Mouse (Mus musculus): ENCODE measurements around the gene Apaf1.

Apaf1 gene

DNA sequence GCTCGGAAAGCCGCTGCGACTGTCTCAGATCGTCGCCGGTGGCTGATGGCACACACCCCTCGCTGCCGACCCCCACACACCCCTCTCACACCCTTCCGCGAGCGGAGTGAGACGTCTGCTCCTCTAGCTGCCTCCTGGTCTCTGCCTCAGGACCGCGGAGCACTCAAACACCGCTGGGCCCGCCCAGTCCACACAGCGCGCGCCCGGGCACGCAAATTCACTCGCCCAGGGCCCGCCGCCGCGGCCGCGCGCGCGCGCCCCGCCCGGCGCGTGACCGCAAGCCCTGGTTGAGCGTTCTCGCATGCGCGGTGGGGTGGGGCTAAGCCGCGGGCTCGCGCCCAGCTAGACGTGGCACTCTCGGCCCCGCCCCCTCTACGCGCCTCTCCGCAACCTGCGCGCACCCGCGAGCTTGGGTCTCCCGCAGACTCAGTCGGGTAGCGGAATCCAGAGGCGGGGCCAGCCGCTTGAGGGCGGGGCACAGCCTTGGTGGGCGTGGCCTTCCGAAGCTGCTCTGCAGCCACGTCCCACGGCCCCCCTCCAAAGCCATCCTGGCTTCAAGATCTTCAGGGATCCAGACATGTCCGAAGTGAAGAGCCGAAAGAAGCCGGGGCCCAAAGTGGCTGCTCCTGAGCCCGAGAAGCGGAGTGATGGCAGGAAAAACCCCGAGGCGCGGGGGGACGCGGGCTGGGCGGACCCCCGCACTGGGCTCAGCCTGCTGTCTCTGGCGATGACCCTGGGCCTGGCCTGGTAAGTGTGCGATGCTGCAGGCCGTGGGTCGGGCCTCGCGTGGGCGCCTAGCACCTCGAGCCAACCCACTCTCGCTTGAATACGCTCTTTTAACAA, at the start of gene Apaf1, which contains the start of gene Ikbip:
Apaf1 (minus strand) TSS at position 221 of the 843 bp plus-strand sequence.
Ikbip (plus strand) TSS at position 391 of the 843 bp plus-strand sequence.
- DNase-seq (ENCODE audit: low spot score in 2 of 2): peak; percentile 99 to 100

DNA sequence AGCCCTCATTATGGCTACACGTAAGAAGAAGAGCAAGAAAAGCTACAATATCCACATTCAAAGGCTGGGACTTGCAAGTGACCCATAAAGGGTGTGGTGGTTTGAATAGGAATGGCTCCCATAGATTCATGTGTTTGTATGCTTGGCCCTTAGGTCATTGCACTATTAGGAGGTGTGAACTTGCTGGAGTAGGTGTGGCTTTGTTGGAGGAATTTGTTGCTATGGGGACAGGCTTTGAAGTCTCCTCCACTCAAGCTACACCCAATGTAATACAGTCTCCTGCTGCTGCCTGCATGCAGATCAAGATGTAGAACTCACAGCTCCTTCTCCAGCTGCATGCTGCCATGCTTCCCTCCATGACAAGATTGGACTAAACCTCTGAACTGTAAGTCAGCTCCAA, 49.0 kb upstream of the Apaf1 start:
- no peak for DNase-seq (ENCODE audit: low spot score in 2 of 2)

- DNase-seq (ENCODE audit: low spot score in 2 of 2): no peak
Measured at GRCm38 (mm10) chr10:91130792-91131191, 48.2 kb upstream of the Apaf1 start.

DNA sequence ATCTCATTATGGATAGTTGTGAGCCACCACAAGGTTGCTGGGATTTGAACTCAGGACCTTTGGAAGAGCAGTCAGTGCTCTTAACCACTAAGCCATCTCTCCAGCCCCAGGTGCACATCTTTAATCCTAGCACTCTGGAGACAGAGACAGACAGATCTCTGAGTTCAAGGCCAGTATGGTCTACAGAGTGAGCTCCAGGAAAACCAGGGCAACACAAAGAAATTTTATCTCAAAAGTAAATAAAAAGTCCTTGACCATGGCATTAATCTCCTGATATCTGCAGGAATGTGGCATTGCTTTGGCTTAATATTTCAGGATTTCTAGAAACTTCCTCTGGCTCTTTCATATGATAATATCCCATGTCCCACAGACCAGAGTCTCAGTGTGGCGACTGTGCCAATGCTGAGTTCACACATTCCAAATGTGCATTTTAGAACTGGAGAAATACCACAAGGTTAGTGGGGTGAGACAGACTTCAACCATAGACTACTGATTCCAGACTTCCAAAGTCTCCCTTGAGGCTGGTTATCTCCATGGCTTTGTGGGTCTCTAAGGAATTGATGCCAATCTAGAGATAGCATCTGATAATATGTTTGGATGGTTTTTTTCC, 46.1 kb upstream of the Apaf1 start:
- DNase-seq (ENCODE audit: low spot score in 2 of 2): no peak

DNA sequence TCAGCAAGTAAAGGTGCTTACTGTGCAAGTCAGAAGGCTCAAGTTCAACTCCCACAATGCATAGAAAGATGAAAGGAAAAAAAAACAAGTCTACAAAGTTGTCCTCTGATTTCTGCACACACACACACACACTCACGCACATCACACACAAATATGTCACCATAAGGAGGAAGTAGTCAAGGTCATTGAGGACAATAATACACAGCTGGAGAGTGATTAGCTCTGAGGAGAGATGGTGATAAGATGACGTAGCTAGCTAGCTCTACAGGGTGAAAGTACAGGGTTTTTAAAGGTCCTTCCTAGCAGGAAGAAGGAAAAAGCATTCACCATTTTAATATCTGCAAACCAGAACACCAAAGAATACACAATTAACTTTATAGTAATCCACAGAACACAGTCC, 44.8 kb upstream of the Apaf1 start:
- no peak for DNase-seq (ENCODE audit: low spot score in 2 of 2)

DNA sequence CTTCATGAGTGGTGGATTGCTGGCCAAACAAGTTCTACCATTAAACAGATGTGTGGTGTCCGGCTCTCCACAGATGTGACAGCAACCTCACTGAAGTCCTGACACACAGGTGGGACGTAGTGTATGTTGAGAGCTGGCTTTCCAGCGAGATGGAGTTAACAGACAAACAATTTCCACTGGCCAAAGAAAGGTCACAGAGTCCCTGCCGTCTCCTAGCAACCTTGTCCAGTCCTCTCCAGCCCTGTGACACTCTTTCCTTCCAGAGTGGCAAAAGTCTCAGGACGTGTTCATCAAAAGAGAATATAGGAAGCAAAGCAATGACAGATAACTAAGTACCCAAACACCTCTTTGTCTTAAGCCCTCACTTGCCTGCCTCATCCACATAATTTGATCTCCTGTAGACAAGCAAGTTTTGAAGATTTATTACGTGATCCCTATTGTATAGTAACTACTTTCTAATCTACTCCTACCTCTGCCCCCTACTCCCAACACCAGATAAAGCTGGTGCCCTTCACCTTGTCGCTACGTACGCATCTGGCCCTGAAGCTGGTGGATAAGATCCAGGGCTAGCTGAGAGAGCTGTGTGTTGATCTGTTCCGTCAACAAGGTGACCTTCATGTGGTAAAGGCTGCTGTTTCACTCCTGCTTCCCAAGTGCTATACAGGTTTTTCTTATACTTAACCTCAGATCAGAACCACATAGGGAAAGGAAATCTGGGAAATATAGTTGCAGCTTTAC, 44.2 kb upstream of the Apaf1 start:
- no peak for DNase-seq (ENCODE audit: low spot score in 2 of 2)

DNA sequence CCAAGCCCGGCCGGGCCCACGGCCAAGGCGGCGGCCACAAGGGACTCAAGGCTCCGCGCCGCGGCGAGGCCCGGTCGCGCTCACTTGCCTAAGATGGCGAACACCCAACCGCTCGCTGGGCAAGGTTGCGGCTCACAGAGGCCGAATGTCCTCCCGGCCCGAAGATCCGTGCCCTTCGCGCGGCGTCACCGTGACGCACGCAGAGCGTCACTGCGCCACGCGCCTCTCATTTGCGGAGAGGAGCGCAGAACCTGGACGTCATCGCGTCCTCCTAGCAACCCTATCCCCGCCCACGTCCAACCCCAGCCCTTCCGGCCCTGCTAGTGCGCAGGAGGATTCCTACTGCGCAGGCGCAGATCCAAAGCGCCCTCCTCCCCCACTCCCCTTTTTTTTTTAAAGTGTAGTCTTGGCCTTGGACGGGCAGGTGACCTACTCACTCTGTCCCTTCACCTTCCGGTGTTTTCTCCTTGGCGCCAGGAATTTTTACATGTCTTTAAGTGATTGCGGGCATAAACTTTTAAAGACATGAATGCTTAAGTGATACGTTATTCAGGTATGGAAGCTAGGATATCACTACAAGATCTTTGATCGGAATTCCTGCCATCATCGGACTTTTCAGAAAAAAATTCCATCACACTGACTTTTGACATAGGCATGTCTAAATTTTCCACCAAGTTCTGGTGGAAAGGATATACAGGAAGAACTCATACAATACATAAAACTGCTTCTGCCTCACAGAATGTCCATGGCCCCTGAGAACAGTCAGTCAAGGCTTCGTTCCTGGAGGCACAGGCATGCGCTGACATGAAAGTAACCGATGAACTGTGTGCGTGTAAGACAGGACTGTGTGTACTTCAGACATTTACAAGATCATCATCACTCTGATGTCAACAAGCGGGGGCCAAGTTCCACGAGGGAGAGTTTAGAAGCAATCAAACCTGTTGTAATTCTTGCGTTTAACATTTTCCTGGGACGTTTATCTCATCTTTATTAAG, 41.6 kb upstream of the Apaf1 start, which contains the start of gene Slc25a3:
Slc25a3 (minus strand) TSS at position 232 of the 995 bp plus-strand sequence.
- DNase-seq (ENCODE audit: low spot score in 2 of 2): peak; percentile 97

GRCm38 (mm10) chr10:91123281-91123827, 40.8 kb upstream of the Apaf1 start:
- peak in 1 of 2 experiments; percentile 25 for DNase-seq (ENCODE audit: low spot score in 2 of 2)

GRCm38 (mm10) chr10:91122646-91123045, 40.1 kb upstream of the Apaf1 start:
- DNase-seq (ENCODE audit: low spot score in 2 of 2): no peak

GRCm38 (mm10) chr10:91116958-91117357, 34.4 kb upstream of the Apaf1 start:
- no peak for DNase-seq (ENCODE audit: low spot score in 2 of 2)

DNA sequence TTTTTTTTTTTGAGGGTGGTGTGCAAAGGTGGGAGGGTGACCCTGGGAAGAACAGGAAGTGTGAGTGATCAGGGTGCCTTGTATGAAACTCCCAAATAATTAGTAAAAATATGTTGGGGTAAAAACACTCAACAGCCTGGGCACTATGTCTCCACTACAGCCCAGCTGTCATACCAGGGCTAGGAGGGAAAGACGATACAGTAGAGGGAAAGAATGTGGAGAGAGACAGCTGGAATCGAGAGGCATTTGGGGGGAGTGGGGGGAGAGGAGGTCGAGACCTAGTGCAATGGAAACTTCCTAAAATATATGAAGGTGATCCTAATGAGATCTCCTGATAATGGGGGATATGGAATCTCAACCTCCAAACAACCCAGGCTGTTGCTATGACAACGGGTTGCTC, 27.3 kb upstream of the Apaf1 start:
- no peak for DNase-seq (ENCODE audit: low spot score in 2 of 2)

DNA sequence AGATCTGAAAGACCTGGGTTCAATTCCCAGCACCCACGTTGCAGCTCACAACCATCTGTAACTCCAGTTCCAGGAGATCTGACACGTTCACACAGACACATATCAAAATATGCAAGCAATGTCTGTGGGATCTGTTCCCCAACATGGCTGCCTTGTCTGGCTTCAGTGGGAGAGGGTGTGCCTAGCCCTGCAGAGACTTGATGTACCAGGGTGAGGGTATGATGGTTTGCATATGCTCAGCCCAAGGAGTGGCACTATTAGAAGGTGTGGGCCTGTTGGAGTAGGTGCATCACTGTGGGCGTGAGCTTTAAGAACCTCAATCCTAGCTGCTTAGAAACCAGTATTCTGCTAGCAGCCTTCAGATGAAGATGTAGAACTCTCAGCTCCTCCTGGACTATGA, 23.4 kb upstream of the Apaf1 start:
- no peak for DNase-seq (ENCODE audit: low spot score in 2 of 2)

GRCm38 (mm10) chr10:91102799-91103590, 20.4 kb upstream of the Apaf1 start:
- DNase-seq (ENCODE audit: low spot score in 2 of 2): no peak

GRCm38 (mm10) chr10:91101936-91102335, 19.4 kb upstream of the Apaf1 start:
- no peak for DNase-seq (ENCODE audit: low spot score in 2 of 2)

- no peak for DNase-seq (ENCODE audit: low spot score in 2 of 2)
Measured at GRCm38 (mm10) chr10:91100101-91100500, 17.5 kb upstream of the Apaf1 start.

DNA sequence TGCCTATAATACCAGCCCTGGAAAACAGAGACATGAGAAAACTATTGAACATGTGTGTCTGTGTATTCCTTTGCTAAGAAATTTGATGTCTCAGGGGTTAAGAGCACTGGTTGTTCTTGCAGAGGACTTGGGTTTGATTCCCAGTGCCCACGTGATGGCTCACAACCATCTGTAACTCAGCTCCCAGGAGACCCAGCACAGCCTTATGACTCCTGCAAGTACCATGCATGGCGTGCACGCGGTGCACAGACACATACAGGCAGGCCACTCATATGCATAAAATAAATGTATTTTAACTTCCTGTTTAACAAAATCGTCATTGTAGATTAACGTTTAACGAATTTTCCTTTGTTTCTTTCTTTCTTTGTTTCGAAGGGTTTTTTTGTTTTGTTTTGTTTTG, 15.5 kb upstream of the Apaf1 start:
- no peak for DNase-seq (ENCODE audit: low spot score in 2 of 2)

DNA sequence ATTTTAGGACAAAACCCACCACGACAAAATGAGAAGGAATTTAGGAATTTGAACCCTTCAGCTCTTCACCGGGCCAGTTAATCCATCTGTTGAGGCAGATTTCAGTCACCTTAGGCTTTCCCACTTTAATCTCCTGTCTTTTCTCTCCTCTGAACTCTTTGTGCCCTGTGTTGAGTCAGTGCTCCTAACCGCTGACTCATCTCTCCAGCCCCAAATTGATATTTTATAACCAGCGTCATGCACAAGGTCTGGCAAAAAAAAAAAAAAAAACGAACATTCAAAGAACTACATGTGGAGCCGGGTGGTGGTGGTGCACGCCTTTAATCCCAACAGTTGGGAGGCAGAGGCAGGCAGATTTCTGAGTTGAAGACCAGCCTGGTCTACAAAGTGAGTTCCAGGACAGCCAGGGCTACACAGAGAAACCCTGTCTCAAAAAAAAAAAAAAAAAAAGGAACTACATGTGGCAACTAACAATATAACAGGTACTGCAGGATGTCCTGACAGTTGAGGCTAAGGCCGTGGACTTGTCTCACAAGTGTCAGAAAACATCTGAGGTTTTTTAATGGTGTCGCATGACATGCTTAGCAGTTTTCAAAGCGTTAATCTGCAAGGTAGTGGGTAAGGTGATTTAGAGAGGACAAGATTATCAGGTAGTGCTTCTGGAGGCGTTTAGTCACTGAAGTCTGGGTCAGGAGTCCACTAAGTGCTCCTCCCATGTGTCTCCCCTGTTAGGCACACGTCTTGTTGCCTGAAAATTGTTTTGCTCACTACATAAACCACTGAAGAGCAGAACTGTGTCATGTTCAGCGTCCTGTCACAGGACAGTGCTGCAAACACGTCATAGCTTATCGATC, 11.9 kb upstream of the Apaf1 start:
- no peak for DNase-seq (ENCODE audit: low spot score in 2 of 2)

DNA sequence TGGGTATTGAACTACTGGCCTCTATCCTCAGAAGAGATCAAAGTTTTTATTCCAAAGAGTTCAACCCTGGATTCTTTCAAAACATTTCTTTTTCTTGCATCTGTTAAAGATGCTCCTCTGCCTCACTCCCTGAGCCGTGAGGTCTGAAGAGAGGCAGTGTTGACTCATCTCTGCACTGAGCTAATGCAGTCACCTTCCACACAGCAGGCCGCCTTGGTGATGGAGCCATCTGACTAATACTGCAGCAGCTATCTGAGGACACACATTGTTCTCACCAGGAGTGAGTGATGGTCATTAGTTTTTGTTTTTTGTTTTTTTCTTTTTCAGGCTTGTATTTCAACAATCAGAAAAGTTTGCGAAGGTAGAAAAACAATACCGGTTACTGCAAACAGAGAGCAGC, 10.2 kb upstream of the Apaf1 start:
- no peak for DNase-seq (ENCODE audit: low spot score in 2 of 2)

DNA sequence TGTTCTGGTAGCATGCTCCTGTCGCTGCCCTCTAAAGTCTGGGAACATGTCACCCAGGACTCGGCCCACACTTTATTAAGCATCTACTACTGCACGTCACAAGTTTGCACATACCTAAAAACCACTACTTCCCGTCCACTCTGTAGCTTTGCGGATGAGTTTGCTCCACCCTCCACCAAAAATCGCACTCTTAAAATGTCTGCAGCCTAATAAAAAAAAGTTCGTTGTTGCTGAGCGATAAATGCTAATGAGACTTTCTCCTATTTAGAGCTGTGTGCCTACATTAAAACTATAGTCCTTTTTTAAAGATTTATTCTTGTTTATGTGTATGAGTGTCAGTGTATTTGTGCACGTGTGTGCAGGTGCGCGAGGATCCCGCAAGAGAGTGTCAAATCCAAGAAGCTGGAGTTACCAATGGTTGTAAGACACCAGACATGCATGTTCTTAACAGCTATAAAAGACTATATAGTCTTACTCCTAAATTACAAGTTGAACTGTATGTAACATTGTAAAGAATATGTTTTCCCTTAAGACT, 890 bp upstream of the Apaf1 start:
- DNase-seq (ENCODE audit: low spot score in 2 of 2): no peak

Data from right cerebral cortex, adult 2 months (tissue).